Mouse (Mus musculus) heart, embryonic 14.5 days (tissue): Measurements from ENCODE around the gene Gm6526. TPM values are rescaled to one million over a fixed set of nuclear protein-coding genes. Genes with fewer than 3 reads are reported as not detected.
"Not testable (repeated sequence)": the region's sequence is repeated elsewhere in the genome, so short reads cannot be mapped to it uniquely, and the experiment has no call there.

ENCODE experiments used
- ATAC-seq: fragments of 200-750 bp; cut with Nextera tagmentation; 2 replicates; pipeline ENCODE4 v1.8.0; 2017; ENCODE audit warnings: low read depth, moderate TSS enrichment; ENCODE audit not compliant: insufficient number of reproducible peaks, insufficient read depth, low FRiP score
- H3K27ac ChIP-seq, 2 experiments: fragments of 200-500 bp in 1 of 2; fragments of 300-500 bp in 1 of 2; sonication (generic) in 1 of 2; replicated peaks in 1 of 2; 2 replicates each; pipeline ENCODE4 v1.5.1; 2012 to 2014; ENCODE audit warnings: low read depth in 2 of 2, low read length in 2 of 2, control low read depth in 1 of 2, mild to moderate bottlenecking in 1 of 2, mixed read lengths in 1 of 2; ENCODE audit not compliant: control insufficient read depth in 1 of 2, insufficient read depth in 1 of 2
- H3K27me3 ChIP-seq: fragments of 300-500 bp; sonication (generic); 2 replicates; pipeline ENCODE4 v1.6.1; 2014; ENCODE audit warnings: mild to moderate bottlenecking, low read length, control low read depth; ENCODE audit not compliant: control insufficient read depth, insufficient read depth
- H3K36me3 ChIP-seq: fragments of 300-500 bp; sonication (generic); 2 replicates; pipeline ENCODE4 v1.6.1; 2014; ENCODE audit warnings: mild to moderate bottlenecking, control low read depth, low read length, mixed read lengths; ENCODE audit not compliant: control insufficient read depth, insufficient read depth
- H3K4me1 ChIP-seq, 2 experiments: fragments of 200-500 bp in 1 of 2; fragments of 300-500 bp in 1 of 2; sonication (generic) in 1 of 2; 2 replicates each; pipeline ENCODE4 v1.6.1; 2012 to 2014; ENCODE audit warnings: low read length in 2 of 2, control low read depth in 1 of 2, mixed read lengths in 1 of 2; ENCODE audit not compliant: control insufficient read depth in 2 of 2, insufficient read depth in 2 of 2
- H3K4me2 ChIP-seq: fragments of 300-500 bp; sonication (generic); 2 replicates; pipeline ENCODE4 v1.6.1; 2014; ENCODE audit warnings: mild to moderate bottlenecking, low read length
- H3K4me3 ChIP-seq, 2 experiments: fragments of 200-500 bp in 1 of 2; fragments of 300-500 bp in 1 of 2; sonication (generic) in 1 of 2; 2 replicates each; pipeline ENCODE4 v1.5.1; 2012 to 2014; ENCODE audit warnings: low read length in 2 of 2, mild to moderate bottlenecking in 2 of 2, control low read depth in 1 of 2, low read depth in 1 of 2, moderate library complexity in 1 of 2; ENCODE audit not compliant: control insufficient read depth in 1 of 2, insufficient read depth in 1 of 2
- H3K9ac ChIP-seq: fragments of 300-500 bp; sonication (generic); 2 replicates; pipeline ENCODE4 v1.6.1; 2014; ENCODE audit warnings: mild to moderate bottlenecking, low read length
- H3K9me3 ChIP-seq: fragments of 300-500 bp; sonication (generic); 2 replicates; pipeline ENCODE4 v1.6.1; 2016; ENCODE audit warnings: low read length, control low read depth; ENCODE audit not compliant: control insufficient read depth
- WGBS: fragments of 180-500 bp; shearing (Covaris S2); extraction: QIAGEN DNeasy Blood & Tissue Kit; methylation state at CpG from one replicate; pipeline ENCODE4 v1.1.7; 2014; 5-methylcytosine and 5-hydroxymethylcytosine counted together
- polyA plus RNA-seq: library from polyadenylated mRNA; unstranded; fragments of >200 nt; fragmentation: Nextera tagmentation; extraction: Ambion mirVana; gene quantifications from 2 replicates; pipeline ENCODE4 v1.2.1, GENCODE M21; 2014

Gm6526 gene
- polyA plus RNA-seq = not detected in 2 replicates

DNA sequence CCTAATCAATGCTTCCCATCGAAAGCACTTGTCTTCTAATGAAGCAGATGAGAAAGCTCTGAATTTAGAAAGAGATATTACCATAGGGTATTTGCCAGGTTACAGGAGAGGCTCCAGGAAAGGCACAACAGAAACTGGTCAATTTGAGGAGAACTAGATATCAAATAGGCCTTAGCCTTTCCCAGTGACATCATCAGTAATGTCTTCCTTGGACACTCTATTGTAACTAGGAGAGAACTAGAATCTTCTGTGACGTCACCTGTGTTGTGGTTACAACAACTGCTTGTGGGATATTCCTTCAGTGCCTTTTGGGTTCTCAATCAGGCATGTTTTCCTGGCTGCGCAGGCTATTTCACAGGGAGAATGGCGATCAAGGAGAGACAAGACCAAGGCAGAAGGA, at the start of gene Gm6526:
TSS of gene Gm6526 (plus strand) at position 301 of the 400 bp plus-strand sequence.
- H3K4me3 ChIP-seq, H3K4me1 ChIP-seq, H3K27me3 ChIP-seq, H3K9me3 ChIP-seq, H3K36me3 ChIP-seq, ATAC-seq, H3K27ac ChIP-seq, H3K4me2 ChIP-seq, H3K9ac ChIP-seq: not testable (repeated sequence)
- 71% methylated on average over 4 of the region's 4 CpGs for WGBS

- WGBS = 75% methylated on average over 1 of the region's 3 CpGs
- H3K4me2 ChIP-seq, ATAC-seq, H3K4me3 ChIP-seq, H3K36me3 ChIP-seq, H3K9me3 ChIP-seq, H3K9ac ChIP-seq, H3K27ac ChIP-seq, H3K4me1 ChIP-seq, H3K27me3 ChIP-seq: not testable (repeated sequence)
These were observed 20.3 kb upstream of the Gm6526 start, which contains the start of gene Gm16506 for GRCm38 (mm10) chr14:43727385-43727784. Gene Gm16506 (minus strand): TSS chr14:43727485.

DNA sequence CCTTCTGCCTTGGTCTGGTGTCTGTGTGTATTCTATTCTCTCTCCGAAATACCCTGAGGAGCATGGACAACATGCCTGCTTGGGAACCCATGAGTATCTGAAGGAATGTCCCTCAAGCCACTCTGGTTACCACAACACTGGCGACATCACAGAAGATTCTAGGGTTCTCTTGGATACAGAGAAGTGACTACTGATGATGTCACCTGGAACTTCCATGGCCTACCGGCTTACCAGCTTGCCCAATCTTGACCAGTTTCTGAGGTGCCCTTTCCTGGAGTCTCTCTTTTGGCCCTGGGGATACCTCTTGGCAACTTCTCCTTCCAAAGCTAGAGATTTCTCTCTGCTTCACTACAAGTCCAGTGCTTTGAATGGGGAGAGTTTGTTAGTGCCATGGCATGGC, 37.0 kb downstream of the Gm6526 start, which contains the start of gene Gm8180:
TSS of gene Gm8180 (minus strand) at position 101 of the 400 bp plus-strand sequence.
- not testable (repeated sequence) for H3K9ac ChIP-seq, H3K4me3 ChIP-seq, H3K27ac ChIP-seq, ATAC-seq, H3K9me3 ChIP-seq, H3K4me2 ChIP-seq, H3K27me3 ChIP-seq, H3K4me1 ChIP-seq, H3K36me3 ChIP-seq
- 68% methylated on average over 3 of the region's 3 CpGs for WGBS

GRCm38 (mm10) chr14:43793811-43794210, 46.1 kb downstream of the Gm6526 start:
- H3K9ac ChIP-seq, H3K27me3 ChIP-seq, H3K4me3 ChIP-seq, H3K4me1 ChIP-seq, H3K36me3 ChIP-seq, ATAC-seq, H3K4me2 ChIP-seq, H3K9me3 ChIP-seq, H3K27ac ChIP-seq: not testable (repeated sequence)
- WGBS = 71% methylated on average over 5 of the region's 5 CpGs

DNA sequence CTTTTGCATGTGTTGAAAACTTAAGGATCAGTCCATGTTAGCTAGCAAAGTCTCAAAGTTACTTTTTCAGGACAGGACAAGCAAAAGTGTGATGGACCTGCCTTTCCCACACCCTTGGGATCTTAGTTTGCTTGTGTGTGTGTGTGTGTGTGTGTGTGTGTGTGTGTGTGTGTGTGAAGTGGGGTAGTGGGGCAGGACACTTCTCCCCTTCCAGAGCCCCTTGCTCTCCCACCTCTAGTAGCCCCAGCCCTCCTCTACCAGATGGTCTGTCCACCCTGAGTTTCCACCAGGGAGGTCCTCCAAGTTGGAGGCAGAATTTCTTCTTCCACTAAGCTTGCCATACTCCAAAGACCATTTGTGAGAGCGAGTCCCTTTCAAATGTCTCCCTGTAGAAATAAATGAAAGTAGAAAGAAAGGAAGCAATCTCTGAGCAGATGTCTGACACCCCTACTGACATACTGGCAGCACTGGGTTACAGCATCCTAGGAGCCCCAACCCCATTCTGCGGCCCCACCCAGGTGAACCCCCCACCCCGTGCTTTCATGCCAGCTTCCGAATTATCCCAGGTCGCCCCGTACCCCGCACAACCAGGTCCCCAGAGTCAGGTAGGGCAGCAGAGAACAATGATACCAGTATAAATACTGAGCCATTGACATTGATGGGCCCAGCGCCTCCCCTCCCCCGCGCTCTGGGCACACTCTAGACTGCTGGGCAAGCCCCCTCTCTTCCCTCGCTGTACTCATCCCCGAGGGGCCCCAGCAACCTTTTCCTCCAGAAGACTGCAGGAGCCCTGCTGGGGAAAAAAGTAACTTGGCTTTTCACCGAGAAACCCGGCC, 48.6 kb downstream of the Gm6526 start:
- Histone ChIP-seq H3K27me3 (no peaks in the 10 kb centered on the region), H3K4me2 (peak overlapping the region; percentile 60), H3K9me3 (no peaks in the 10 kb centered on the region), H3K4me3 (peak overlapping the region; percentile 7 to 21; a peak in 2 of 4 replicates), H3K36me3 (no peaks in the 10 kb centered on the region), H3K27ac (no peak overlapping the region), H3K9ac (peak overlapping the region; percentile 50), H3K4me1 (no peaks in the 10 kb centered on the region)
- no peak for ATAC-seq
- WGBS = 14% methylated on average over 13 of the region's 14 CpGs

GRCm38 (mm10) chr14:43796905-43797470, 49.3 kb downstream of the Gm6526 start:
- H3K4me3 ChIP-seq = peak overlapping the region; percentile 7 to 21; a peak in 3 of 4 replicates
- not testable (repeated sequence) for H3K27ac ChIP-seq, H3K4me1 ChIP-seq, H3K36me3 ChIP-seq, ATAC-seq, H3K27me3 ChIP-seq, H3K9me3 ChIP-seq
- WGBS = 9% methylated on average over 19 of the region's 23 CpGs
- H3K4me2 ChIP-seq = peak overlapping the region; percentile 60
- peak overlapping the region; percentile 50 for H3K9ac ChIP-seq

- H3K4me3 ChIP-seq, H3K27ac ChIP-seq, H3K9ac ChIP-seq, H3K4me2 ChIP-seq, H3K27me3 ChIP-seq, H3K36me3 ChIP-seq, ATAC-seq, H3K9me3 ChIP-seq, H3K4me1 ChIP-seq: not testable (repeated sequence)
- 0% methylated on average over 4 of the region's 7 CpGs for WGBS
These were observed 56.8 kb downstream of the Gm6526 start for GRCm38 (mm10) chr14:43804435-43804834.
